9 mouse cellular contexts compared by ENCODE assay signal in genomic region chr15:78826213-78827204, GRCm38 (mm10). TPM values are rescaled to one million over a fixed set of nuclear protein-coding genes. Genes with fewer than 3 reads are reported as not detected.
DNase-seq lines count a peak whose midpoint lies in the region; ATAC-seq and TF ChIP-seq lines count a peak whose summit lies in the region.
"Had no signal": no experiment of that assay in that cellular context is flagged by ENCODE, and none has a peak within 500 bp of the region (broad histone marks: within the 10 kb centered on the region; RNA-seq: fewer than 3 reads in every experiment).

No protein-coding gene starts in this region.

- no peak; the same call in 1 of the 2 replicates for ATAC-seq in liver, embryonic 14.5 days (ENCODE audit: insufficient read depth)
- ATAC-seq in neural tube, embryonic 11.5 days (ENCODE audit: insufficient read depth, low FRiP score, low TSS enrichment), result peak; percentile 53; the same call in 1 of the 2 replicates

- no peak overlapping the region for H3K9ac ChIP-seq in liver, embryonic 14.5 days (replicated peaks)
- H3K9ac ChIP-seq in neural tube, embryonic 11.5 days (ENCODE audit: low read length), result no peak overlapping the region

- no peak for TF ChIP-seq EP300 in liver, embryonic 14.5 days (IDR thresholded peaks at IDR 0.05; ENCODE audit: low read depth)

- H3K27me3 ChIP-seq in liver, embryonic 14.5 days (ENCODE audit: control insufficient read depth, insufficient read depth, low read length), result no peaks in the 10 kb centered on the region
- H3K27me3 ChIP-seq in neural tube, embryonic 11.5 days (ENCODE audit: control insufficient read depth, insufficient read depth, low read length), result no peaks in the 10 kb centered on the region

- peaks cover 0 to 5% of the 10 kb centered on the region in 2 experiments; a peak in 1 of 4 replicates for H3K4me1 ChIP-seq in liver, embryonic 14.5 days (replicated peaks; ENCODE audit: control insufficient read depth in 2 of 2, insufficient read depth in 2 of 2, low read length in 1 of 2)
- H3K4me1 ChIP-seq in neural tube, embryonic 11.5 days (ENCODE audit: control insufficient read depth, insufficient read depth, low read length), result no peaks in the 10 kb centered on the region

- no peak overlapping the region for H3K27ac ChIP-seq in liver, embryonic 14.5 days
- no peak overlapping the region for H3K27ac ChIP-seq in neural tube, embryonic 11.5 days (ENCODE audit: low read depth, low read length)

- 17% methylated on average over 28 of the region's 28 CpGs for WGBS in liver, embryonic 14.5 days (ENCODE audit: insufficient replicate concordance)
- WGBS in neural tube, embryonic 11.5 days, result 28% methylated on average over 28 of the region's 28 CpGs

- no peak overlapping the region for H3K4me3 ChIP-seq in liver, embryonic 14.5 days (ENCODE audit: insufficient read depth in 1 of 2, low read depth in 2 of 2, low read length in 2 of 2)
- no peak overlapping the region for H3K4me3 ChIP-seq in neural tube, embryonic 11.5 days (ENCODE audit: low read depth, low read length)

- peak; percentile 90 for TF ChIP-seq CTCF in liver, embryonic 14.5 days (IDR thresholded peaks at IDR 0.05; ENCODE audit: low read depth)

- no peak overlapping the region for H3K4me2 ChIP-seq in liver, embryonic 14.5 days (ENCODE audit: low read depth)
- H3K4me2 ChIP-seq in neural tube, embryonic 11.5 days (ENCODE audit: low read depth), result no peak overlapping the region

- DNase-seq in CD4-positive, CD25-positive, alpha-beta regulatory T cell, adult 2 months (ENCODE audit: low read depth, low spot score), result peak; percentile 83
- peak; percentile 61 to 75 for DNase-seq in adrenal gland, adult 18-20 months (ENCODE audit: low spot score in 2 of 2)
- DNase-seq in embryo, embryonic 9.5 days (ENCODE audit: extremely low spot score), result peak; percentile 79
- peak; percentile 80 for DNase-seq in heart, adult 8-10 months (ENCODE audit: low spot score)
- peak; percentile 80 for DNase-seq in kidney, adult 9 months
- peak in 1 of 3 experiments; percentile 47 for DNase-seq in liver, embryonic 14.5 days (ENCODE audit: low read depth in 3 of 3, low spot score in 3 of 3)
- peak; percentile 82 for DNase-seq in neural tube, embryonic 11.5 days (ENCODE audit: low spot score)
- DNase-seq in thymus, postnatal 25 days, result peak; percentile 72

- H3K36me3 ChIP-seq in liver, embryonic 14.5 days (replicated peaks; ENCODE audit: control insufficient read depth, insufficient read depth, low read depth), result no peaks in the 10 kb centered on the region
- no peaks in the 10 kb centered on the region for H3K36me3 ChIP-seq in neural tube, embryonic 11.5 days (ENCODE audit: control insufficient read depth, insufficient read depth, low read length)

- no peaks in the 10 kb centered on the region for H3K9me3 ChIP-seq in liver, embryonic 14.5 days (ENCODE audit: control insufficient read depth, low read length)
- no peaks in the 10 kb centered on the region for H3K9me3 ChIP-seq in neural tube, embryonic 11.5 days (ENCODE audit: control insufficient read depth, low read length)

RNA-seq across cellular contexts. Expression of gene Cdc42ep1, which starts 15.9 kb away (rescaled TPM):
- 10 to 100 TPM; 36.2 to 53.1 TPM for total RNA-seq in adrenal gland, adult 18-20 months (2021)
- 10 to 100 TPM; 30.5 to 40.3 (median 39.1) TPM for total RNA-seq in heart, adult 8-10 months (2022)
- 8.1 and 10.1 TPM in 2 replicates for polyA plus RNA-seq in liver, embryonic 14.5 days (2012; rRNA removed)
- 7.8 and 8.6 TPM in 2 replicates for polyA plus RNA-seq in liver, embryonic 14.5 days (2014; fragmentation: Nextera tagmentation; extraction: Ambion mirVana)
- 14.0 and 15.1 TPM in 2 replicates for polyA plus RNA-seq in neural tube, embryonic 11.5 days (2014; fragmentation: Nextera tagmentation; extraction: Ambion mirVana)

RNA-seq across cellular contexts. Expression of gene Card10, which starts 23.7 kb away (rescaled TPM):
- total RNA-seq in adrenal gland, adult 18-20 months (2021), result 1 to 10 TPM; 5.6 to 8.1 TPM
- total RNA-seq in heart, adult 8-10 months (2022), result 10 to 100 TPM; 14.3 to 16.1 (median 15.2) TPM
- 2.2 and 2.5 TPM in 2 replicates for polyA plus RNA-seq in liver, embryonic 14.5 days (2012; rRNA removed)
- polyA plus RNA-seq in liver, embryonic 14.5 days (2014; fragmentation: Nextera tagmentation; extraction: Ambion mirVana), result 1.1 and 1.3 TPM in 2 replicates
- polyA plus RNA-seq in neural tube, embryonic 11.5 days (2014; fragmentation: Nextera tagmentation; extraction: Ambion mirVana), result 3.3 and 3.7 TPM in 2 replicates

RNA-seq across cellular contexts. Expression of gene Lgals2, which starts 28.8 kb away (rescaled TPM):
- total RNA-seq in adrenal gland, adult 18-20 months (2021), result under 1 TPM in 1 of 2 experiments, not detected in 1; 0.54 TPM
- total RNA-seq in heart, adult 8-10 months (2022), result under 1 TPM in 1 of 4 experiments, not detected in 3; 0.65 TPM
- polyA plus RNA-seq in liver, embryonic 14.5 days (2012; rRNA removed), result 8.7 and 9.8 TPM in 2 replicates
- polyA plus RNA-seq in liver, embryonic 14.5 days (2014; fragmentation: Nextera tagmentation; extraction: Ambion mirVana), result 14.0 and 15.0 TPM in 2 replicates
- not detected in 2 replicates for polyA plus RNA-seq in neural tube, embryonic 11.5 days (2014; fragmentation: Nextera tagmentation; extraction: Ambion mirVana)
- total RNA-seq: gastrocnemius, postnatal 36 days had no signal

RNA-seq across cellular contexts. Expression of gene Gga1, which starts 50.5 kb away (rescaled TPM):
- 10 to 100 TPM; 55.2 to 57.2 TPM for total RNA-seq in adrenal gland, adult 18-20 months (2021)
- 10 to 100 TPM; 44.8 to 49.1 (median 46.3) TPM for total RNA-seq in heart, adult 8-10 months (2022)
- polyA plus RNA-seq in liver, embryonic 14.5 days (2012; rRNA removed), result 16.6 and 19.1 TPM in 2 replicates
- 13.6 and 15.6 TPM in 2 replicates for polyA plus RNA-seq in liver, embryonic 14.5 days (2014; fragmentation: Nextera tagmentation; extraction: Ambion mirVana)
- 36.4 and 37.0 TPM in 2 replicates for polyA plus RNA-seq in neural tube, embryonic 11.5 days (2014; fragmentation: Nextera tagmentation; extraction: Ambion mirVana)

RNA-seq across cellular contexts. Expression of gene Mfng, which starts 53.2 kb away (rescaled TPM):
- total RNA-seq in adrenal gland, adult 18-20 months (2021), result 10 to 100 TPM; 11.8 to 21.4 TPM
- total RNA-seq in heart, adult 8-10 months (2022), result 10 to 100 TPM in 1 of 4 experiments, 1 to 10 TPM in 3; 7.5 to 11.4 (median 9.5) TPM
- polyA plus RNA-seq in liver, embryonic 14.5 days (2012; rRNA removed), result 3.4 and 3.7 TPM in 2 replicates
- 2.9 and 3.6 TPM in 2 replicates for polyA plus RNA-seq in liver, embryonic 14.5 days (2014; fragmentation: Nextera tagmentation; extraction: Ambion mirVana)
- 34.1 and 34.9 TPM in 2 replicates for polyA plus RNA-seq in neural tube, embryonic 11.5 days (2014; fragmentation: Nextera tagmentation; extraction: Ambion mirVana)
